Mouse (Mus musculus) heart, adult 2 months (tissue): ENCODE results near the gene Fndc3b.

ENCODE experiments used
- CTCF ChIP-seq: fragments of 200-600 bp; IDR thresholded peaks from 2 replicates; pipeline ENCODE4 v1.8.1; 2022; ENCODE audit warnings: antibody characterized with exemption, mild to moderate bottlenecking, moderate library complexity
- POLR2A ChIP-seq: fragments of 200-500 bp; IDR thresholded peaks from 2 replicates; pipeline ENCODE4 v1.6.1; 2011; ENCODE audit warnings: mild to moderate bottlenecking, low read depth, low read length, control low read depth; ENCODE audit not compliant: insufficient read depth

DNA sequence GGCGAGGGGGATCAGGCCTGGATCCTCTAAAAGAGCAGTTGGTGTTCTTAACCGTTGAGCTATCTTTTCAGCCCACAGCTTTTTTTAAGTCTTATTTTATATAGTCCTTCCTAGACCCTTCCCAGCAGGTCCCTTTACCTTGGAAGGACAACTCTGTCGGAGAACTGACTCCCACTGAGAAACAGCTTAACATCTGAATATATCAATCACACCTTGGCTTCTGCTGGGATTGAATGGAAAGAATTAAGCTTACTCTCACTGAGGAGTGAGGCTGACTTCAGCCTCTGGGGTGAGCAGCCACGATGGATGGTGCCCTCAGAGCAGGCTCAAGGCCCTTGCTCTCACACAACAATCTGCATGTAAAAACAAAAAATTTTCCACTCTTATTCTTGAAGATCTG, 179.1 kb downstream of the Fndc3b start:
- no peak for TF ChIP-seq CTCF
- no peak for TF ChIP-seq POLR2A
